Mouse (Mus musculus) forebrain, embryonic 12.5 days (tissue): ENCODE data around the gene Pcbd1. TPM values are rescaled to one million over a fixed set of nuclear protein-coding genes. Genes with fewer than 3 reads are reported as not detected.

Experiments
- microRNA-seq: library from miRNA; unstranded; fragments of <30 nt; microRNA quantifications from one replicate; pipeline ENCODE4, GENCODE M21; 2017
- polyA plus RNA-seq: library from polyadenylated mRNA; unstranded; fragments of >200 nt; fragmentation: Nextera tagmentation; extraction: Ambion mirVana; gene quantifications from 2 replicates; pipeline ENCODE4 v1.2.1, GENCODE M21; 2016

The Pcbd1 gene
- polyA plus RNA-seq, 1 experiment from 2014 or later = 18.2 TPM

Small RNA genes lying within 50 kb of the gene (microRNA-seq; reads per million reads assigned to microRNA genes)
- gene Gm44308 = not detected

Other genes with a start within 250 kb of the Pcbd1 start
- gene Sgpl1, start 58.4 kb downstream of the Pcbd1 start, polyA plus RNA-seq = 76.1 and 80.9 TPM in 2 replicates
- gene Tbata, start 82.6 kb downstream of the Pcbd1 start, polyA plus RNA-seq = 0.31 and 0.49 TPM in 2 replicates
- 0.36 and 0.45 TPM in 2 replicates for gene Adamts14, start 184.1 kb downstream of the Pcbd1 start, polyA plus RNA-seq
- not detected in 2 replicates for gene Prf1, start 208.5 kb downstream of the Pcbd1 start, polyA plus RNA-seq